8 mouse cellular contexts compared by ENCODE assay signal in genomic region chr8:47974138-47974962, GRCm38 (mm10). TPM values are rescaled to one million over a fixed set of nuclear protein-coding genes. Genes with fewer than 3 reads are reported as not detected.
DNase-seq lines count a peak whose midpoint lies in the region; ATAC-seq lines count a peak whose summit lies in the region.

No protein-coding gene starts in this region.

- H3K4me2 ChIP-seq in forebrain, embryonic 14.5 days (ENCODE audit: low read length) = peak overlapping the region; percentile 66
- peak overlapping the region; percentile 61 for H3K4me2 ChIP-seq in limb, embryonic 13.5 days (replicated peaks)
- peak overlapping the region; percentile 66 for H3K4me2 ChIP-seq in midbrain, embryonic 14.5 days (ENCODE audit: low read length)

- H3K4me1 ChIP-seq in forebrain, embryonic 14.5 days (ENCODE audit: control insufficient read depth, insufficient read depth, low read length) = peaks cover 5% of the 10 kb centered on the region; the same call in 1 of the 2 replicates
- H3K4me1 ChIP-seq in limb, embryonic 13.5 days = peaks cover 33% of the 10 kb centered on the region
- peaks cover 6% of the 10 kb centered on the region for H3K4me1 ChIP-seq in midbrain, embryonic 14.5 days (ENCODE audit: control insufficient read depth, insufficient read depth, low read length)

- H3K27ac ChIP-seq in forebrain, embryonic 14.5 days (ENCODE audit: low read depth, low read length) = peak overlapping the region; percentile 59
- no peak overlapping the region for H3K27ac ChIP-seq in limb, embryonic 13.5 days
- H3K27ac ChIP-seq in midbrain, embryonic 14.5 days (replicated peaks; ENCODE audit: low read depth, low read length) = peak overlapping the region; percentile 41; the same call in 1 of the 2 replicates

- WGBS in forebrain, embryonic 14.5 days = 3% methylated on average over 20 of the region's 20 CpGs
- WGBS in limb, embryonic 13.5 days = 28% methylated on average over 20 of the region's 20 CpGs
- 6% methylated on average over 20 of the region's 20 CpGs for WGBS in midbrain, embryonic 14.5 days

- H3K4me3 ChIP-seq in forebrain, embryonic 14.5 days (ENCODE audit: low read depth, low read length) = peak overlapping the region; percentile 26
- H3K4me3 ChIP-seq in limb, embryonic 13.5 days = peak overlapping the region; percentile 27
- H3K4me3 ChIP-seq in midbrain, embryonic 14.5 days (replicated peaks; ENCODE audit: low read depth, low read length) = peak overlapping the region; percentile 35

- peak overlapping the region; percentile 53 for H3K9ac ChIP-seq in forebrain, embryonic 14.5 days (ENCODE audit: low read length)
- 0 out of 2 replicates have a peak overlapping the region, but pooled peaks have one; percentile 25 for H3K9ac ChIP-seq in limb, embryonic 13.5 days
- H3K9ac ChIP-seq in midbrain, embryonic 14.5 days (replicated peaks; ENCODE audit: low read length) = peak overlapping the region; percentile 40; the same call in 1 of the 2 replicates

- peak; percentile 75 for ATAC-seq in forebrain, embryonic 14.5 days
- ATAC-seq in limb, embryonic 13.5 days (ENCODE audit: low FRiP score, low read depth) = peak; percentile 71
- peak; percentile 57 for ATAC-seq in midbrain, embryonic 14.5 days (ENCODE audit: low FRiP score, low TSS enrichment)

- DNase-seq in urinary bladder, adult 18-20 months (ENCODE audit: low spot score in 2 of 2) = peak; percentile 22 to 38
- DNase-seq in urinary bladder, adult 2 months (ENCODE audit: low spot score) = no peak
- peak; percentile 73 for DNase-seq in forebrain, embryonic 14.5 days (ENCODE audit: low spot score)
- peak; percentile 67 for DNase-seq in heart, postnatal 4 days
- peak; percentile 64 for DNase-seq in midbrain, embryonic 14.5 days
- DNase-seq in left cerebral cortex, postnatal 25 days (ENCODE audit: low spot score in 2 of 2) = no peak
- DNase-seq in thymus, postnatal 14 days = no peak

- H3K9me3 ChIP-seq in forebrain, embryonic 14.5 days (replicated peaks; ENCODE audit: control insufficient read depth, low read length) = no peaks in the 10 kb centered on the region
- no peaks in the 10 kb centered on the region for H3K9me3 ChIP-seq in limb, embryonic 13.5 days
- H3K9me3 ChIP-seq in midbrain, embryonic 14.5 days (ENCODE audit: control insufficient read depth, low read length) = no peaks in the 10 kb centered on the region

- no peaks in the 10 kb centered on the region for H3K36me3 ChIP-seq in forebrain, embryonic 14.5 days (ENCODE audit: control insufficient read depth, insufficient read depth, low read length)
- H3K36me3 ChIP-seq in limb, embryonic 13.5 days = peaks cover 8% of the 10 kb centered on the region
- no peaks in the 10 kb centered on the region for H3K36me3 ChIP-seq in midbrain, embryonic 14.5 days (ENCODE audit: control insufficient read depth, insufficient read depth, low read length)

- intact Hi-C loops in left cerebral cortex, postnatal 25 days (cut with DNase I) = no loop called here

- H3K27me3 ChIP-seq in forebrain, embryonic 14.5 days (replicated peaks; ENCODE audit: control insufficient read depth, insufficient read depth, low read length) = no peaks in the 10 kb centered on the region
- H3K27me3 ChIP-seq in limb, embryonic 13.5 days = no peaks in the 10 kb centered on the region
- H3K27me3 ChIP-seq in midbrain, embryonic 14.5 days (ENCODE audit: control insufficient read depth, insufficient read depth, low read length) = no peaks in the 10 kb centered on the region

RNA-seq across cellular contexts. Expression of gene Wwc2, which starts 16.4 kb away (rescaled TPM):
- polyA plus RNA-seq in urinary bladder, adult 2 months (2012; rRNA removed) = 6.1 and 7.6 TPM in 2 replicates
- polyA plus RNA-seq in forebrain, embryonic 14.5 days (2014; fragmentation: Nextera tagmentation; extraction: Ambion mirVana) = 3.0 and 3.8 TPM in 2 replicates
- 10 to 100 TPM; 47.4 to 47.9 TPM for total RNA-seq in heart, postnatal 4 days (2021)
- 12.0 and 12.2 TPM in 2 replicates for polyA plus RNA-seq in limb, embryonic 13.5 days (2015; fragmentation: Nextera tagmentation; extraction: Ambion mirVana)
- 4.1 and 6.6 TPM in 2 replicates for polyA plus RNA-seq in midbrain, embryonic 14.5 days (2014; fragmentation: Nextera tagmentation; extraction: Ambion mirVana)
- 10 to 100 TPM; 26.0 TPM for total RNA-seq in left cerebral cortex, postnatal 25 days (2021)

Comparison
In these comparisons a context has a peak if more than half of its experiments do, and no peak if none do; other contexts are left out.
1. DNase-seq: peak in urinary bladder, adult 18-20 months (2 of 2), forebrain, embryonic 14.5 days (single experiment), heart, postnatal 4 days (single experiment) and midbrain, embryonic 14.5 days (single experiment); none in urinary bladder, adult 2 months (single experiment), left cerebral cortex, postnatal 25 days (0 of 2) and thymus, postnatal 14 days (single experiment).
2. Peak in every context shown above with its lines, with median percentiles within 50 percentile points of each other: ATAC-seq, H3K4me2 ChIP-seq, H3K4me3 ChIP-seq and H3K9ac ChIP-seq.